12 mouse cellular contexts compared by ENCODE assay signal in the genomic region with DNA sequence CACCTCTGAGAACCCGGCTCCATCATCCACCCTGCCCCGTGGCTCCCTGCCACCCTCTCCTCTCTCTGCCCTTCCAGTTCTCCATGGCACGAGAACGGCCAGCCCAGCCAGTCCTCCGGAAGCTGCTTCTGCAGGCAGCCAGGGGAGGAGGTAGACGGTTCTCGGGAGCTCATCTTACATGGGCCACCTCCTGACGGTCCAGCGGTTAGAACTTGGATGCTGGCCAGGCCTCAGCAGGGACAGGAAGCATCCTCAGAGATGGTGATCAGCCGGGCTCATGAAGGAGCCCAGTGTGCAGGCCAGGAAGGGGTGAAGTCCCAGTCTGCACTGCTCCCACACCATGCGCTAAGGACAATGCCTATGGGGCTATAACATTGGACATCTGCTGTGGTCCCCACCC. TPM values are rescaled to one million over a fixed set of nuclear protein-coding genes. Genes with fewer than 3 reads are reported as not detected.
DNase-seq lines count a peak whose midpoint lies in the region; ATAC-seq and TF ChIP-seq lines count a peak whose summit lies in the region.
"Had no signal": no experiment of that assay in that cellular context is flagged by ENCODE, and none has a peak within 500 bp of the region (broad histone marks: within the 10 kb centered on the region; RNA-seq: fewer than 3 reads in every experiment).

No protein-coding gene starts in this region.

- H3K27me3 ChIP-seq in forebrain, embryonic 10.5 days (ENCODE audit: poor library complexity, severe bottlenecking) = no peaks in the 10 kb centered on the region; the same call in 1 of the 2 replicates
- H3K27me3 ChIP-seq in forebrain, embryonic 14.5 days (replicated peaks; ENCODE audit: control insufficient read depth, insufficient read depth, low read length) = no peaks in the 10 kb centered on the region
- 0 out of 2 replicates have a peak, but pooled peaks cover 6% of the 10 kb centered on the region for H3K27me3 ChIP-seq in heart, postnatal 0 days (ENCODE audit: control insufficient read depth, insufficient read depth, low read length)
- no peaks in the 10 kb centered on the region for H3K27me3 ChIP-seq in midbrain, postnatal 0 days (ENCODE audit: insufficient read depth, low read length)
- H3K27me3 ChIP-seq: neural tube, embryonic 15.5 days had no signal

- 83% methylated on average over 11 of the region's 11 CpGs for WGBS in forebrain, embryonic 10.5 days
- 78% methylated on average over 11 of the region's 11 CpGs for WGBS in forebrain, embryonic 14.5 days
- WGBS in heart, postnatal 0 days = 54% methylated on average over 11 of the region's 11 CpGs
- 54% methylated on average over 11 of the region's 11 CpGs for WGBS in midbrain, postnatal 0 days

- H3K9me3 ChIP-seq in forebrain, embryonic 10.5 days = no peaks in the 10 kb centered on the region
- H3K9me3 ChIP-seq in forebrain, embryonic 14.5 days (replicated peaks; ENCODE audit: control insufficient read depth, low read length) = no peaks in the 10 kb centered on the region
- H3K9me3 ChIP-seq in heart, postnatal 0 days (replicated peaks; ENCODE audit: control insufficient read depth, low read length) = no peaks in the 10 kb centered on the region
- H3K9me3 ChIP-seq in midbrain, postnatal 0 days (ENCODE audit: low read length) = no peaks in the 10 kb centered on the region
- H3K9me3 ChIP-seq: neural tube, embryonic 15.5 days had no signal

- no peak overlapping the region for H3K4me3 ChIP-seq in forebrain, embryonic 10.5 days
- no peak overlapping the region for H3K4me3 ChIP-seq in forebrain, embryonic 14.5 days (ENCODE audit: low read depth, low read length)
- H3K4me3 ChIP-seq in heart, postnatal 0 days (ENCODE audit: low read depth, low read length) = no peak overlapping the region
- H3K4me3 ChIP-seq in midbrain, postnatal 0 days (ENCODE audit: low read depth, low read length) = no peak overlapping the region
- H3K4me3 ChIP-seq: left cerebral cortex, adult 2 months; neural tube, embryonic 15.5 days had no signal

- TF ChIP-seq CTCF in heart, postnatal 0 days (IDR thresholded peaks at IDR 0.05; ENCODE audit: low read depth) = no peak
- TF ChIP-seq CTCF in midbrain, postnatal 0 days (IDR thresholded peaks at IDR 0.05) = no peak

- no peak for TF ChIP-seq EP300 in heart, postnatal 0 days (IDR thresholded peaks at IDR 0.05; ENCODE audit: low read depth)

- H3K36me3 ChIP-seq in forebrain, embryonic 10.5 days (replicated peaks) = no peaks in the 10 kb centered on the region
- no peaks in the 10 kb centered on the region for H3K36me3 ChIP-seq in forebrain, embryonic 14.5 days (ENCODE audit: control insufficient read depth, insufficient read depth, low read length)
- H3K36me3 ChIP-seq in heart, postnatal 0 days (replicated peaks; ENCODE audit: control insufficient read depth, insufficient read depth, low read length) = no peaks in the 10 kb centered on the region
- no peaks in the 10 kb centered on the region for H3K36me3 ChIP-seq in midbrain, postnatal 0 days (ENCODE audit: insufficient read depth, low read length)
- H3K36me3 ChIP-seq: neural tube, embryonic 15.5 days had no signal

- DNase-seq in forebrain, embryonic 10.5 days (ENCODE audit: extremely low spot score, low spot score) = no peak
- DNase-seq in forebrain, embryonic 14.5 days (ENCODE audit: low spot score) = no peak
- DNase-seq in MN1 (ENCODE audit: low spot score) = peak; percentile 80
- DNase-seq in heart, postnatal 0 days (ENCODE audit: low spot score) = no peak
- peak; percentile 72 to 82 for DNase-seq in kidney, postnatal 4 days
- DNase-seq in midbrain, postnatal 0 days (ENCODE audit: low spot score) = no peak
- no peak for DNase-seq in layer of hippocampus, postnatal 14 days (ENCODE audit: low spot score in 2 of 2)

- no peak overlapping the region for H3K4me2 ChIP-seq in forebrain, embryonic 14.5 days (ENCODE audit: low read length)
- no peak overlapping the region for H3K4me2 ChIP-seq in heart, postnatal 0 days (ENCODE audit: low read depth, low read length)
- H3K4me2 ChIP-seq in midbrain, postnatal 0 days (ENCODE audit: low read depth, low read length, poor library complexity, severe bottlenecking) = no peak overlapping the region
- H3K4me2 ChIP-seq: neural tube, embryonic 15.5 days had no signal

- peak overlapping the region; percentile 20; the same call in 1 of the 2 replicates for H3K27ac ChIP-seq in forebrain, embryonic 10.5 days
- no peak overlapping the region for H3K27ac ChIP-seq in forebrain, embryonic 14.5 days (ENCODE audit: low read depth, low read length)
- H3K27ac ChIP-seq in heart, postnatal 0 days (ENCODE audit: low read depth) = peak overlapping the region; percentile 3; the same call in 1 of the 2 replicates
- no peak overlapping the region for H3K27ac ChIP-seq in midbrain, postnatal 0 days (ENCODE audit: low read depth, low read length)
- H3K27ac ChIP-seq: left cerebral cortex, adult 2 months; macrophage; neural tube, embryonic 15.5 days had no signal

- no peak for ATAC-seq in forebrain, embryonic 14.5 days
- ATAC-seq in heart, postnatal 0 days (ENCODE audit: insufficient read depth, low read depth) = peak; percentile 48; the same call in 1 of the 2 replicates
- ATAC-seq in midbrain, postnatal 0 days (ENCODE audit: low FRiP score) = no peak
- ATAC-seq in CD4-positive, CD25-positive, alpha-beta regulatory T cell, adult 4 months = no peak

- H3K9ac ChIP-seq in forebrain, embryonic 14.5 days (ENCODE audit: low read length) = no peak overlapping the region
- no peak overlapping the region for H3K9ac ChIP-seq in heart, postnatal 0 days (replicated peaks; ENCODE audit: low read depth, low read length)
- no peak overlapping the region for H3K9ac ChIP-seq in midbrain, postnatal 0 days (replicated peaks; ENCODE audit: low read length, poor library complexity, severe bottlenecking)
- H3K9ac ChIP-seq: neural tube, embryonic 15.5 days had no signal

- peaks cover 45% of the 10 kb centered on the region for H3K4me1 ChIP-seq in forebrain, embryonic 10.5 days
- 0 out of 2 replicates have a peak, but pooled peaks cover 1% of the 10 kb centered on the region for H3K4me1 ChIP-seq in forebrain, embryonic 14.5 days (ENCODE audit: control insufficient read depth, insufficient read depth, low read length)
- peaks cover 8% of the 10 kb centered on the region; the same call in 1 of the 2 replicates for H3K4me1 ChIP-seq in heart, postnatal 0 days (ENCODE audit: control insufficient read depth, insufficient read depth)
- no peaks in the 10 kb centered on the region for H3K4me1 ChIP-seq in midbrain, postnatal 0 days (ENCODE audit: insufficient read depth, low read length)

RNA-seq across cellular contexts. Expression of a gene that starts 6.6 kb away (rescaled TPM):
- 4.4 and 4.5 TPM in 2 replicates for polyA plus RNA-seq in forebrain, embryonic 10.5 days (2016; fragmentation: Nextera tagmentation; extraction: Ambion mirVana)
- 2.1 and 2.7 TPM in 2 replicates for polyA plus RNA-seq in forebrain, embryonic 14.5 days (2014; fragmentation: Nextera tagmentation; extraction: Ambion mirVana)
- 17.0 and 18.9 TPM in 2 replicates for total RNA-seq in heart, postnatal 0 days (2014; rRNA removed; ENCODE audit: low replicate concordance)
- 8.1 and 10.2 TPM in 2 replicates for polyA plus RNA-seq in heart, postnatal 0 days (2015; fragmentation: Nextera tagmentation; extraction: Ambion mirVana)
- total RNA-seq in midbrain, postnatal 0 days (2014; rRNA removed) = 11.7 and 11.8 TPM in 2 replicates
- polyA plus RNA-seq in midbrain, postnatal 0 days (2015; fragmentation: Nextera tagmentation; extraction: Ambion mirVana) = 3.3 and 3.8 TPM in 2 replicates
- 10 to 100 TPM; 69.6 to 70.6 TPM for total RNA-seq in layer of hippocampus, postnatal 14 days (2021)
- under 1 TPM; 0.89 to 0.98 TPM for polyA plus RNA-seq in CD4-positive, CD25-positive, alpha-beta regulatory T cell, adult 4 months (2017; shearing (Covaris generic))

RNA-seq across cellular contexts. Expression of a gene that starts 12.3 kb away (rescaled TPM):
- 0.22 and 0.67 TPM in 2 replicates for polyA plus RNA-seq in forebrain, embryonic 10.5 days (2016; fragmentation: Nextera tagmentation; extraction: Ambion mirVana)
- polyA plus RNA-seq in forebrain, embryonic 14.5 days (2014; fragmentation: Nextera tagmentation; extraction: Ambion mirVana) = not detected in 2 replicates
- total RNA-seq in heart, postnatal 0 days (2014; rRNA removed; ENCODE audit: low replicate concordance) = not detected in 2 replicates
- polyA plus RNA-seq in heart, postnatal 0 days (2015; fragmentation: Nextera tagmentation; extraction: Ambion mirVana) = not detected in 2 replicates
- total RNA-seq in midbrain, postnatal 0 days (2014; rRNA removed) = not detected in 2 replicates
- polyA plus RNA-seq in midbrain, postnatal 0 days (2015; fragmentation: Nextera tagmentation; extraction: Ambion mirVana) = not detected in 2 replicates
- total RNA-seq in layer of hippocampus, postnatal 14 days (2021) = not detected
- not detected for polyA plus RNA-seq in CD4-positive, CD25-positive, alpha-beta regulatory T cell, adult 4 months (2017; shearing (Covaris generic))
- total RNA-seq: left cerebral cortex, adult 2 months had no signal
- polyA plus RNA-seq: gonadal fat pad, adult 2 months; macrophage; neural tube, embryonic 15.5 days had no signal

Comparison
In these comparisons a context has a peak if more than half of its experiments do, and no peak if none do; other contexts are left out.
1. H3K27ac ChIP-seq: peak in forebrain, embryonic 10.5 days (single experiment) and heart, postnatal 0 days (single experiment); none in forebrain, embryonic 14.5 days (single experiment) and midbrain, postnatal 0 days (single experiment).
2. DNase-seq: peak in MN1 (single experiment) and kidney, postnatal 4 days (2 of 2); none in forebrain, embryonic 10.5 days (single experiment), forebrain, embryonic 14.5 days (single experiment), heart, postnatal 0 days (single experiment), midbrain, postnatal 0 days (single experiment) and layer of hippocampus, postnatal 14 days (0 of 2).